Mouse (Mus musculus) liver, embryonic 14.5 days (tissue): Measurements from ENCODE around the gene Naaladl2.

Experiments
- CTCF ChIP-seq: IDR thresholded peaks from 2 replicates; pipeline ENCODE4 v1.5.1; 2016; ENCODE audit warnings: antibody characterized with exemption, low read depth, control low read depth
- EP300 ChIP-seq: IDR thresholded peaks from 2 replicates; pipeline ENCODE4 v1.6.1; 2016; ENCODE audit warnings: antibody characterized with exemption, low read depth

DNA sequence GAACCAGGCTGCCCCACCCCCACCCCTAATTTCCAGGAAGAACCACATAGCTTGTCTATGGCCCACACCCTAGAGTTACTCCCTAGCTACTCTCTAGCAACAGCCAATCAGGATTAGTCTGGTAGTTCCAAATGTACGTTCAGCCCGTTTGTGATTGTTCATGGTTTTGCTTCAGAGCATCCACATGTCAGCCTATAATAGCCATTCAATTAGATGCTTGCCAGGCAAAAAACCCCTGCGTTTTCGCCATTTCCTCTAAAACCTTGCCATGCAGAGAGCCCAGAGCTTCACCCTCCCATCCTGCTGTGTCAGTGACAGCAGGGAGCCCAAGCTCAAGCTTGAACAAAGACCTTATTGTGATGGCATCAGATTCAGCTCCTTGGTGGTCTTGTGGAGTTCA lies 16.2 kb downstream of the Naaladl2 start:
- TF ChIP-seq CTCF (no peak), EP300 (no peak)
